Mouse (Mus musculus): ENCODE measurements around the gene Mpp2.

Gene Mpp2

DNA sequence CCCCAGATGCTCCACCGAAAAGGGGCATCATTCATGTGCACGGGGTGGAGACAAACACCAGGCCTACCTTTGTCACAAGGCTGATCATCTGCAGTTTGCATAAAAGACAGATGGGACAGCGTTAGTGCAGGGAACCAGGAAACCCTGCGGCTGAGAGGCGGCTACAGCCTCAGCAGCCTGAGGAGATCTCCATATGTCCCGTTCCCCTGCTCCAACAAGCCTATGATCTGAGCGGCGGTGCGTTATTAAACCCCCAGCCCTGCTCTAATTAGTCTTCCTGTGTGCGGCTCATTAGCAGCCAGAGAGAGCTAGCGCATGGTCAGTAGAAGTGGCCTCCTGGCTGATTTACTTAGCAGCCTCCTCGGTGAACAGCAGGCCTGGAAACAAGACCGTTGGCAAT lies 78.2 kb downstream of the Mpp2 start:
- DNase-seq (ENCODE audit: low read depth, low spot score): no peak

GRCm38 (mm10) chr11:102008954-102009637 lies 79.2 kb downstream of the Mpp2 start:
- DNase-seq (ENCODE audit: low read depth, low spot score): no peak

GRCm38 (mm10) chr11:102008372-102008771 lies 79.9 kb downstream of the Mpp2 start:
- no peak for DNase-seq (ENCODE audit: low read depth, low spot score)
